Mouse (Mus musculus): ENCODE results near the gene Cilp2.

Cilp2 gene

GRCm38 (mm10) chr8:69887289-69888243 lies at the start of gene Cilp2:
Gene Cilp2 (minus strand): TSS chr8:69887687.
- peak; percentile 88 for DNase-seq (ENCODE audit: low read depth, low spot score)

- peak; percentile 99 for DNase-seq (ENCODE audit: low read depth, low spot score)
Measured at GRCm38 (mm10) chr8:69936050-69936794, 48.7 kb upstream of the Cilp2 start.

GRCm38 (mm10) chr8:69935431-69935830 lies 47.9 kb upstream of the Cilp2 start:
- DNase-seq (ENCODE audit: low read depth, low spot score) = peak; percentile 82

GRCm38 (mm10) chr8:69934582-69934981 lies 47.1 kb upstream of the Cilp2 start:
- DNase-seq (ENCODE audit: low read depth, low spot score) = no peak

- no peak for DNase-seq (ENCODE audit: low read depth, low spot score)
Measured at GRCm38 (mm10) chr8:69933811-69934210, 46.3 kb upstream of the Cilp2 start.

- no peak for DNase-seq (ENCODE audit: low read depth, low spot score)
Measured at GRCm38 (mm10) chr8:69926901-69927300, 39.4 kb upstream of the Cilp2 start.

- no peak for DNase-seq (ENCODE audit: low read depth, low spot score)
Measured at GRCm38 (mm10) chr8:69923986-69924385, 36.5 kb upstream of the Cilp2 start.

GRCm38 (mm10) chr8:69921141-69921540 lies 33.7 kb upstream of the Cilp2 start:
- no peak for DNase-seq (ENCODE audit: low read depth, low spot score)

- peak; percentile 97 for DNase-seq (ENCODE audit: low read depth, low spot score)
Measured at GRCm38 (mm10) chr8:69919876-69920662, 32.6 kb upstream of the Cilp2 start.

- DNase-seq (ENCODE audit: low read depth, low spot score) = peak; percentile 93
Measured at GRCm38 (mm10) chr8:69919010-69919409, 31.5 kb upstream of the Cilp2 start.

GRCm38 (mm10) chr8:69918506-69918905 lies 31.0 kb upstream of the Cilp2 start:
- DNase-seq (ENCODE audit: low read depth, low spot score) = no peak

GRCm38 (mm10) chr8:69915748-69916147 lies 28.3 kb upstream of the Cilp2 start:
- peak; percentile 70 for DNase-seq (ENCODE audit: low read depth, low spot score)

- no peak for DNase-seq (ENCODE audit: low read depth, low spot score)
Measured at GRCm38 (mm10) chr8:69914526-69914925, 27.0 kb upstream of the Cilp2 start.

- no peak for DNase-seq (ENCODE audit: low read depth, low spot score)
Measured at GRCm38 (mm10) chr8:69912478-69913074, 25.1 kb upstream of the Cilp2 start.

- DNase-seq (ENCODE audit: low read depth, low spot score) = no peak
Measured at GRCm38 (mm10) chr8:69911917-69912316, 24.4 kb upstream of the Cilp2 start.

GRCm38 (mm10) chr8:69907106-69907505 lies 19.6 kb upstream of the Cilp2 start:
- DNase-seq (ENCODE audit: low read depth, low spot score) = no peak

- no peak for DNase-seq (ENCODE audit: low read depth, low spot score)
Measured at GRCm38 (mm10) chr8:69906260-69906659, 18.8 kb upstream of the Cilp2 start.

- no peak for DNase-seq (ENCODE audit: low read depth, low spot score)
Measured at GRCm38 (mm10) chr8:69904096-69904495, 16.6 kb upstream of the Cilp2 start.

GRCm38 (mm10) chr8:69903063-69903542 lies 15.6 kb upstream of the Cilp2 start:
- peak; percentile 100 for DNase-seq (ENCODE audit: low read depth, low spot score)

GRCm38 (mm10) chr8:69902163-69903062 lies 14.9 kb upstream of the Cilp2 start, which contains the start of the genes Tssk6, Ndufa13 and Yjefn3:
Gene Tssk6 (plus strand): TSS chr8:69902184.
Gene Ndufa13 (minus strand): TSS chr8:69902558.
Gene Yjefn3 (minus strand): TSS chr8:69902712.
- DNase-seq (ENCODE audit: low read depth, low spot score) = peak; percentile 72

Measured in ZHBTc4 (cell line).